Mouse (Mus musculus): ENCODE results near the gene Cirbp. TPM values are rescaled to one million over a fixed set of nuclear protein-coding genes. Genes with fewer than 3 reads are reported as not detected.

The Cirbp gene
- polyA plus RNA-seq, 1 experiment from 2014 or later: 80.8 TPM

Other genes starting within 250 kb of the Cirbp start
- 0.89 and 0.97 TPM in 2 replicates for gene Kiss1r, start 249.0 kb upstream of the Cirbp start, polyA plus RNA-seq (2015; fragmentation: Nextera tagmentation; extraction: Ambion mirVana)
- 160 and 176 TPM in 2 replicates for gene R3hdm4, start 244.8 kb upstream of the Cirbp start, polyA plus RNA-seq (2015; fragmentation: Nextera tagmentation; extraction: Ambion mirVana)
- 4.9 and 5.2 TPM in 2 replicates for gene Arid3a, start 238.9 kb upstream of the Cirbp start, polyA plus RNA-seq (2015; fragmentation: Nextera tagmentation; extraction: Ambion mirVana)
- gene Wdr18, start 205.8 kb upstream of the Cirbp start, polyA plus RNA-seq (2015; fragmentation: Nextera tagmentation; extraction: Ambion mirVana): 76.7 and 86.9 TPM in 2 replicates
- 0.21 and 0.45 TPM in 2 replicates for gene Grin3b, start 195.3 kb upstream of the Cirbp start, polyA plus RNA-seq (2015; fragmentation: Nextera tagmentation; extraction: Ambion mirVana)
- gene Tmem259, start 181.7 kb upstream of the Cirbp start, polyA plus RNA-seq (2015; fragmentation: Nextera tagmentation; extraction: Ambion mirVana): 5.6 TPM in 2 replicates
- 333 and 334 TPM in 2 replicates for gene Cnn2, start 177.4 kb upstream of the Cirbp start, polyA plus RNA-seq (2015; fragmentation: Nextera tagmentation; extraction: Ambion mirVana)
- gene Abca7, start 169.5 kb upstream of the Cirbp start, polyA plus RNA-seq (2015; fragmentation: Nextera tagmentation; extraction: Ambion mirVana): 6.3 and 7.4 TPM in 2 replicates
- 7.8 and 9.7 TPM in 2 replicates for gene Arhgap45, start 149.3 kb upstream of the Cirbp start, polyA plus RNA-seq (2015; fragmentation: Nextera tagmentation; extraction: Ambion mirVana)
- gene Polr2e, start 126.2 kb upstream of the Cirbp start, polyA plus RNA-seq (2015; fragmentation: Nextera tagmentation; extraction: Ambion mirVana): 174 and 180 TPM in 2 replicates
- gene Gpx4, start 118.8 kb upstream of the Cirbp start, polyA plus RNA-seq (2015; fragmentation: Nextera tagmentation; extraction: Ambion mirVana): 445 and 507 TPM in 2 replicates
- gene Sbno2, start 60.4 kb upstream of the Cirbp start, polyA plus RNA-seq (2015; fragmentation: Nextera tagmentation; extraction: Ambion mirVana): 17.2 and 19.0 TPM in 2 replicates
- gene Stk11, start 50.2 kb upstream of the Cirbp start, polyA plus RNA-seq (2015; fragmentation: Nextera tagmentation; extraction: Ambion mirVana): 14.5 and 14.8 TPM in 2 replicates
- 536 and 594 TPM in 2 replicates for gene Atp5d, start 27.4 kb upstream of the Cirbp start, polyA plus RNA-seq (2015; fragmentation: Nextera tagmentation; extraction: Ambion mirVana)
- 3.1 and 3.9 TPM in 2 replicates for gene Cbarp, start 25.1 kb upstream of the Cirbp start, polyA plus RNA-seq (2015; fragmentation: Nextera tagmentation; extraction: Ambion mirVana)
- gene Midn, start 17.7 kb upstream of the Cirbp start, polyA plus RNA-seq (2015; fragmentation: Nextera tagmentation; extraction: Ambion mirVana): 7.8 and 9.8 TPM in 2 replicates
- gene 1600002K03Rik, start 7.0 kb downstream of the Cirbp start, polyA plus RNA-seq (2015; fragmentation: Nextera tagmentation; extraction: Ambion mirVana): 16.4 and 16.6 TPM in 2 replicates
- gene Efna2, start 13.5 kb downstream of the Cirbp start, polyA plus RNA-seq (2015; fragmentation: Nextera tagmentation; extraction: Ambion mirVana): 9.3 and 10.5 TPM in 2 replicates
- gene Mum1, start 60.4 kb downstream of the Cirbp start, polyA plus RNA-seq (2015; fragmentation: Nextera tagmentation; extraction: Ambion mirVana): 50.8 and 51.6 TPM in 2 replicates
- gene Ndufs7, start 83.1 kb downstream of the Cirbp start, polyA plus RNA-seq (2015; fragmentation: Nextera tagmentation; extraction: Ambion mirVana): 340 and 344 TPM in 2 replicates
- gene Gamt, start 95.0 kb downstream of the Cirbp start, polyA plus RNA-seq (2015; fragmentation: Nextera tagmentation; extraction: Ambion mirVana): 92.0 and 115 TPM in 2 replicates
- gene Dazap1, start 95.5 kb downstream of the Cirbp start, polyA plus RNA-seq (2015; fragmentation: Nextera tagmentation; extraction: Ambion mirVana): 35.8 and 43.9 TPM in 2 replicates
- 807 and 821 TPM in 2 replicates for gene Rps15, start 126.5 kb downstream of the Cirbp start, polyA plus RNA-seq (2015; fragmentation: Nextera tagmentation; extraction: Ambion mirVana)
- 3.3 and 4.3 TPM in 2 replicates for gene Apc2, start 130.0 kb downstream of the Cirbp start, polyA plus RNA-seq (2015; fragmentation: Nextera tagmentation; extraction: Ambion mirVana)
- 46.6 and 48.1 TPM in 2 replicates for gene 2310011J03Rik, start 154.6 kb downstream of the Cirbp start, polyA plus RNA-seq (2015; fragmentation: Nextera tagmentation; extraction: Ambion mirVana)
- gene Pcsk4, start 163.5 kb downstream of the Cirbp start, polyA plus RNA-seq (2015; fragmentation: Nextera tagmentation; extraction: Ambion mirVana): 3.7 and 4.4 TPM in 2 replicates
- gene Reep6, start 164.0 kb downstream of the Cirbp start, polyA plus RNA-seq (2015; fragmentation: Nextera tagmentation; extraction: Ambion mirVana): 45.2 and 51.1 TPM in 2 replicates
- gene Adamtsl5, start 182.4 kb downstream of the Cirbp start, polyA plus RNA-seq (2015; fragmentation: Nextera tagmentation; extraction: Ambion mirVana): 22.0 and 24.0 TPM in 2 replicates
- gene Plk5, start 190.5 kb downstream of the Cirbp start, polyA plus RNA-seq (2015; fragmentation: Nextera tagmentation; extraction: Ambion mirVana): 0.14 and 0.61 TPM in 2 replicates
- 3.0 and 4.1 TPM in 2 replicates for gene Mex3d, start 221.7 kb downstream of the Cirbp start, polyA plus RNA-seq (2015; fragmentation: Nextera tagmentation; extraction: Ambion mirVana)
- gene Mbd3, start 233.6 kb downstream of the Cirbp start, polyA plus RNA-seq (2015; fragmentation: Nextera tagmentation; extraction: Ambion mirVana): 131 and 139 TPM in 2 replicates
- 669 and 707 TPM in 2 replicates for gene Uqcr11, start 240.8 kb downstream of the Cirbp start, polyA plus RNA-seq (2015; fragmentation: Nextera tagmentation; extraction: Ambion mirVana)

All from stomach, embryonic 16.5 days (tissue).